Mouse (Mus musculus): ENCODE data around the gene Use1.

Use1 gene

DNA sequence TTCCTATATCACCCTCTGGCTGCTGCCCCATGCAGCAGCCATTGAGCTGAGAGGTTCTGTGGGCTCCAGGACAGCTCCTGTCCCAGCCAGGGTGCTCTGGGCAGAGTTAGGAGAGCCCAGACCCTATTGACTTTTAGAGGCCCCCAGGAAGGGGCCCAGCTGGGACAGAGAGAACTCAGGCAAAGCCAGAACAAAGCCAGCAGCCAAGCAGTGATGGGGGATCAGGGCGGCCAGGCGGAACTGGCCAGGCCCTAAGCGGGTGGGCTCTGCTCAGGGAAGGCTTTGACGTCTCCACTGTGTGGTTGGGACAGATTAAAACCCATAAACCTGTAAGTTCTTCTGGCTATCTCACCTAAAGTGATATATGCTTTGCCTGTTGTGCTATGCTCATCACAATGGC lies 12.4 kb downstream of the Use1 start:
- no peak for DNase-seq

- peak; percentile 67 for DNase-seq
These were observed 12.9 kb downstream of the Use1 start for GRCm38 (mm10) chr8:71379512-71380075.

- DNase-seq = peak; percentile 62
These were observed 13.8 kb downstream of the Use1 start for GRCm38 (mm10) chr8:71380178-71381171.

DNA sequence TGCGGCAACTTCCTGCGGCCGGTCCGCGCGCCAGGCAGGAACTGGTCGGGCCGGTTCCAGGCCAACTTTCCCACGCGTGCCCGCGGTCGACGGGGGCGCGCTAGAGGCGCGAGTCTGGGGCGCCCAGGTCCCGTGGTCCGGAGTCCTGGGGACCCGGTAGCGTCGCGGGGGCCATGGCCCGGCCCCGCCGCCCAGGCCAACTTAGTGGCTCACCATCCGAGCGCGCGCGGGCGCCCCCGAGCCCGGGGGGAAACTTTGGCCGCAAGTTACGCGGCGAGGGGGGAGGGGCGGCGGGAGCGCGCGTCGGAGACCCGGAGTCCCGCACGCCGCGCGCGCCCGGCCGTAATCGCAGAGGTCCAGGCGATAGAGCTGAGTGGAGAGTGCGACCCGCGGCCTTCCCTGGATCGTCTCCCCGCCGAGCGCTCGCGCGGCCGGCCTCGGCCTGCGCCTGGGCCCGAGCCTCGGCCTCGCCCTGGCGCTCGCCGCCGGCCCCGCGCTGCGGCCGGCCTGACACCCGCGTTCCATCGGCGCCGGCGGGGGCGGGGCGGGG lies 14.8 kb downstream of the Use1 start, which contains the start of gene Nr2f6:
TSS of gene Nr2f6 (minus strand) at position 540 of the 550 bp plus-strand sequence.
- peak; percentile 78 for DNase-seq

GRCm38 (mm10) chr8:71381971-71382961 lies 15.6 kb downstream of the Use1 start:
- peak; percentile 93 for DNase-seq

DNA sequence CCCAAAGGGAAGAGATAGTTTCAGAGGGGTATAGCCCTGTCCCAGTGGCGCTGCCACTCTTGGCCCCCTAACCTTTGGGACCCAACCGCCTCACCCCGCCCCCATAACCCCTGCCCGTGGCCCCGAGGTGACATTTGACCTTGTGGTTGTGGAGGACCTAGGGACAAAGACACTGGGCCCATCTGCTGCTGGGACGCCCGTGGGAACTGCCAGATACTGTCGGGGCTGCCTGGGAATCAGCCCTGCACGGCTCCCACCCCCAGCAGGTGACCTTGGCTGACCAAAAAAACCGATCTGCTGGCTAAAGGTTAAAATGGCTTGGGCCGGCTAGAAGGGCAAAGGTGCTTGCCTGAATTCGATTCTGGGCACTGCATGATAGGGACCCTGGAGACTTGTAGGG lies 16.7 kb downstream of the Use1 start:
- DNase-seq = peak; percentile 63

DNA sequence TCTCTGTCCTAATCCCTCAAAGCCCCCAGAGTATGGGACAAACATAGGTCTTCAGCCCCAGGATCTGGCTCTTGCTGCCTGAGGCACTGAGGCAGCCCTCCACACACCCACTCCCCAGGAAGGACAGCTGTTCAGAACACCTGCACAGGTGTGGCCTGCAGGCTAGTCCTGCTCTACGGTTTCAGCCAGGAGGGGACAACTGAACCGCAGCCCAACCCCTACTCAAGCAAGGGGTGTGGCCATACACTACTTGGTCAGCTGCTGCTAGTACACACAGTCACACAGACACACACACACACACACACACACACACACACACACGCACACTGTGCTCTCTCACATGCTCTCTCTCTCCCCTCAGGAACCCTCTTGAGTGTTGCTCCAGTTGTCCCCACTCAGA lies 17.2 kb downstream of the Use1 start:
- peak; percentile 39 for DNase-seq

GRCm38 (mm10) chr8:71385212-71385835 lies 18.7 kb downstream of the Use1 start:
- DNase-seq = peak; percentile 36

- no peak for DNase-seq
These were observed 21.6 kb downstream of the Use1 start for GRCm38 (mm10) chr8:71388267-71388666.

GRCm38 (mm10) chr8:71391696-71392095 lies 25.0 kb downstream of the Use1 start:
- no peak for DNase-seq

GRCm38 (mm10) chr8:71392391-71392790 lies 25.7 kb downstream of the Use1 start:
- no peak for DNase-seq

DNA sequence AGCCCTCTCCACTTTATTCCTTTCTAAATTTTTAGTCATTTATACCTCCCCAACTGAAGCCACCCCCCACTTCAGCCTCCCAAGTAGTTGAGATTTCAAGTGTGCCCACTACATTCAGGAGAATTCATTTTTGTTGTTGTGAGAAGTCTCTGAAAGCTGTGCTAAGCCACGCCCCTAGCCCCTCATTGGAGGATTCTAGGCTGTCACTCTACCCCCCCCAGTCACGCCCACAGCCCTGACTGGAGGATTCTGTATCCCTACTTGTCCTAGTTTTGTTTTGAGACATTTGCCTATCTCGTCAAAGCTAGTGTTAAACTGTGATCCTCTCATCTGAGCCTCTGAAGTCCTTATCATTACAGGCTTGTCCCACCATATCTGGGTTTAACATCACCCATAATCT lies 26.2 kb downstream of the Use1 start:
- DNase-seq = peak; percentile 17

GRCm38 (mm10) chr8:71394481-71394880 lies 27.8 kb downstream of the Use1 start:
- peak; percentile 7 for DNase-seq

DNA sequence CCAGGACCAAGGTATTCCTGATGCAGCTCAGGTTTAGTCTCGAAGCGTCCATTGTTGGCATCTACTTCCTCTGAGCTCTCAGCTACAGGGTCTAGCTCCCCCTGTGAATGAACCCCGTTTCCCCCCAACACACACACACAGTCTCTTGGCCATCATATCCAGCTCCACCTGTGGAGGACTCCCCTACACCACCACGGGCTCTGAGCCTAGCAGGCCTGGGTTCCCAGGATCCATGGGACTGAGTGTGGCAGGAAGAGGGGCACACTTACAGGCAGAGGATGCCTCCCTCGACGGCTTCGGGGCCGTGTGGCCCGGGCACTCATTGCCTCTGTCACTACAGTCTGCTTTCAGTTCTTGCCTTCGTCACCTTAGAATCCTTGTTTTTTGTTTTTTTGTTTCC lies 28.4 kb downstream of the Use1 start:
- peak; percentile 6 for DNase-seq

- peak; percentile 64 for DNase-seq
These were observed 29.0 kb downstream of the Use1 start, which contains the start of gene Ushbp1 for GRCm38 (mm10) chr8:71395629-71396028. TSS of gene Ushbp1 (minus strand) at chr8:71395802.

- DNase-seq = peak; percentile 98
These were observed 30.1 kb downstream of the Use1 start, which contains the start of gene Babam1 for GRCm38 (mm10) chr8:71396639-71397305. TSS of gene Babam1 (plus strand) at chr8:71396861.

- peak; percentile 12 for DNase-seq
These were observed 31.1 kb downstream of the Use1 start for GRCm38 (mm10) chr8:71397701-71398100.

DNA sequence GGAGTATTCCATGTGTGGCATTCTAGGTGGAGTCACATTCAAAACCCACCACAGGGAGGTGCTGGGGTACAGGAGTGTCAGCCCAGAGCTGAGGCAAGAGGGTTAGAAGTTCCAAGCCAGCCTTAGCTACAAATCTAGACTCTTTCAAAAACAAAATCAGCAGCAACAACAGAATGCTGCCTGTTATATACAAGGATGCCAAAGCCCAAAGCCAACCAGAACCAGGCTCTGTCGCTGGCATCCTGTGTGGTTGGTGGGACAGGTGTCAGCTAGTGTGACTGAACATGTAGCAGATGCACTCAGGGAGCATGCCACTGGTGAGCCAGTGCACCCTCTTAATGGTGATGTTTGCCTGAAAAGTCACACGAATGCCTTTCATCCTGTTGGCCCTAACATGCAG lies 34.2 kb downstream of the Use1 start:
- DNase-seq = no peak

GRCm38 (mm10) chr8:71401454-71401853 lies 34.8 kb downstream of the Use1 start:
- DNase-seq = no peak

- no peak for DNase-seq
These were observed 35.9 kb downstream of the Use1 start for GRCm38 (mm10) chr8:71402446-71402964.

Measured in kidney, adult 11 months (tissue).